Mouse (Mus musculus) hindbrain, embryonic 12.5 days (tissue): Measurements from ENCODE around the gene Galr3. TPM values are rescaled to one million over a fixed set of nuclear protein-coding genes. Genes with fewer than 3 reads are reported as not detected.
"Not testable (repeated sequence)": the region's sequence is repeated elsewhere in the genome, so short reads cannot be mapped to it uniquely, and the experiment has no call there.

Experiments used
- ATAC-seq: fragments of 200-750 bp; cut with Nextera tagmentation; 2 replicates; pipeline ENCODE4 v1.8.0; 2017; ENCODE audit warnings: moderate TSS enrichment; ENCODE audit not compliant: low FRiP score
- H3K27ac ChIP-seq: fragments of 300-500 bp; sonication (generic); 2 replicates; pipeline ENCODE4 v1.5.1; 2016; ENCODE audit warnings: mild to moderate bottlenecking
- H3K27me3 ChIP-seq: fragments of 300-500 bp; sonication (generic); 2 replicates; pipeline ENCODE4 v1.6.1; 2016; ENCODE audit warnings: mild to moderate bottlenecking
- H3K36me3 ChIP-seq: fragments of 300-500 bp; sonication (generic); 2 replicates; pipeline ENCODE4 v1.6.1; 2016; ENCODE audit warnings: mild to moderate bottlenecking
- H3K4me1 ChIP-seq: fragments of 300-500 bp; sonication (generic); 2 replicates; pipeline ENCODE4 v1.6.1; 2016
- H3K4me2 ChIP-seq: fragments of 300-500 bp; sonication (generic); replicated peaks from 2 replicates; pipeline ENCODE4 v1.6.1; 2016; ENCODE audit warnings: mild to moderate bottlenecking
- H3K4me3 ChIP-seq: fragments of 300-500 bp; sonication (generic); 2 replicates; pipeline ENCODE4 v1.5.1; 2016; ENCODE audit warnings: mild to moderate bottlenecking
- H3K9ac ChIP-seq: fragments of 300-500 bp; sonication (generic); 2 replicates; pipeline ENCODE4 v1.6.1; 2016; ENCODE audit warnings: mild to moderate bottlenecking, moderate library complexity
- H3K9me3 ChIP-seq: fragments of 300-500 bp; sonication (generic); replicated peaks from 2 replicates; pipeline ENCODE4 v1.6.1; 2016; ENCODE audit warnings: mild to moderate bottlenecking
- WGBS: fragments of 180-500 bp; shearing (Covaris S2); methylation state at CpG from one replicate; pipeline ENCODE4 v1.1.7; 2016; 5-methylcytosine and 5-hydroxymethylcytosine counted together
- polyA plus RNA-seq: library from polyadenylated mRNA; unstranded; fragments of >200 nt; fragmentation: Nextera tagmentation; extraction: Ambion mirVana; gene quantifications from 2 replicates; pipeline ENCODE4 v1.2.1, GENCODE M21; 2016

Gene Galr3
- polyA plus RNA-seq, 1 experiment from 2014 or later: not detected

DNA sequence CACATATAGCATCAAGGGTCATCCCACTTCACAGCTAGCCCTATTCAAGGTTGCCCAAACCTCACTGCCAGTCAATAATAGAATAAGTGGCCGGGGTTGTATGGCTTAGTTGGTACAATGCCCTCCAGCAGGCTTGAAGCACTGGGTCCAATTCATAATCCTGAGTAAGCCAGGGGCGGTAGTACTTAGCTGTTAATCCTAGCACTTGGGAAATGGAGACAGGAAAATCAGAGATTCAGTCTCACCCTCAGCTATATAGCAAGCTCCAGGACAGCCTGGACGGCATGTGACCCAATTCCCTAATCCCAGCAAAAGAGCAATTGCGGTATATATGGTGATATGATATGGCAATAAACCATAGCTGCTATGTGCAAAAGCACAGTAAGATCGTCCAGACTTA lies 34.6 kb upstream of the Galr3 start:
- H3K4me2 ChIP-seq: no peak overlapping the region
- no peak overlapping the region for H3K9ac ChIP-seq
- no peak overlapping the region for H3K27ac ChIP-seq
- H3K4me1 ChIP-seq: peaks cover 14% of the 10 kb centered on the region
- WGBS: 95% methylated on average over 5 of the region's 5 CpGs
- no peak overlapping the region for H3K4me3 ChIP-seq
- ATAC-seq: no peak
- no peaks in the 10 kb centered on the region for H3K27me3 ChIP-seq
- peaks cover 54% of the 10 kb centered on the region for H3K36me3 ChIP-seq
- no peaks in the 10 kb centered on the region for H3K9me3 ChIP-seq

DNA sequence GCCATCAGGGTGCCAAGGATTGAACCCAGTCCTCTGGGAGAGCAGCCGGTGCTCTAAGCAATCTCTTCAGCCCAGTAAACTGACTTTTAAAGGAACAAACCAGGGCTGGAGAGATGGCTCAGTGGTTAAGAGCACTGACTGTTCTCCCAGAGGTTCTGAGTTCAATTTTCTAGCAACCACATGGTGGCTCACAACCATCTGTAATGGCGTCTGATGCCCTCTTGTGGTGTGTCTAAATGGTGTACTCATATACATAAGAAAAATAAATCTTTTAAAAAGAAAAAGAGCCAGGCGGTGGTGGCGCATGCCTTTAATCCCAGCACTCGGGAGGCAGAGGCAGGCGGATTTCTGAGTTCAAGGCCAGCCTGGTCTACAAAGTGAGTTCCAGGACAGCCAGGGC lies 33.8 kb upstream of the Galr3 start:
- not testable (repeated sequence) for H3K9ac ChIP-seq, H3K27ac ChIP-seq, H3K9me3 ChIP-seq, H3K4me3 ChIP-seq, H3K4me2 ChIP-seq, H3K27me3 ChIP-seq, ATAC-seq
- 90% methylated on average over 6 of the region's 6 CpGs for WGBS
- H3K4me1 ChIP-seq: peaks cover 16% of the 10 kb centered on the region
- H3K36me3 ChIP-seq: peaks cover 46% of the 10 kb centered on the region

DNA sequence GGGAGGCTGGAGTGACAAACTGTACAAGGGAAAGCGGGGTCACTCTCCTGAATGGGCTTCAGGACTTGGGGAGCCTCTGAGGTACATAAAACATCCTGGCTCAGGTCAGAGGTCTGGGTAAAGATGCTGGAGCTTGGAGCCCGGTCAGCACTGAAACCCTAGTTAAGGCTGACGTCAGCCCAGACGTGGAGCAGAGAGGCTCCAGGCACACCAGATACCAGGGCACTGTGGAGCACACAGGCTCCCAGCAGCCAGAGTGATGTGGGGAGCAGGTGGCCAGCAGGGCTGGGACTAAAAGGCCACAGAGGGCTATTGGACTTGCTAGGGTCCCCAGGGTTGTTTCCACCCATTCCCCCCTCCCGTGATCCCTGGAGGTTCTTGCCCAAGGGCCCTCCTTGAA lies 32.0 kb upstream of the Galr3 start:
- Histone ChIP-seq H3K9ac (no peak overlapping the region), H3K4me1 (peaks cover 25% of the 10 kb centered on the region), H3K36me3 (peaks cover 27% of the 10 kb centered on the region), H3K27me3 (no peaks in the 10 kb centered on the region), H3K27ac (no peak overlapping the region), H3K9me3 (no peaks in the 10 kb centered on the region), H3K4me2 (no peak overlapping the region), H3K4me3 (no peak overlapping the region)
- 57% methylated on average over 5 of the region's 5 CpGs for WGBS
- ATAC-seq: no peak

DNA sequence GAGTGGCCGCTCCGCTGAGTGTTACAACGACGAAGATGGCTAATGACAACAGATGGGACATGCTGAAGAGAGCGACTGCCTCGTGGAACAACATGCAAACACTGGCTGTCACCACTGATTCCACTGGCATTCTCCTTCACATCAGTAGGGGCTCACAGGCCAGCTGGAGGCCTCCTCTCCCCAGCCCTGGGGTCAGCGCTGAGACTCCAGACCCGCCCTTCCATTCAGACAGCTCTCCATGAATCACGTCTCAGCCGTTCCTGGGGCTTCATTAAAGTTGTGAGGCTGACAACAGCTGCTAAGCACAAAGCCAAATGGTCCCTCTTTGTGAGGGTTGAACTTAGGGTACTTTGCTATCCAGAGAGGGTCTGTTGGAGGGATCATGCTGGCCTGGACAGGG lies 30.1 kb upstream of the Galr3 start:
- Histone ChIP-seq H3K4me2 (no peak overlapping the region), H3K27me3 (no peaks in the 10 kb centered on the region), H3K9me3 (no peaks in the 10 kb centered on the region), H3K4me1 (peaks cover 25% of the 10 kb centered on the region), H3K9ac (no peak overlapping the region), H3K36me3 (peaks cover 10% of the 10 kb centered on the region), H3K4me3 (no peak overlapping the region), H3K27ac (0 out of 2 replicates have a peak overlapping the region, but pooled peaks have one; percentile 17)
- no peak for ATAC-seq
- 33% methylated on average over 10 of the region's 10 CpGs for WGBS

DNA sequence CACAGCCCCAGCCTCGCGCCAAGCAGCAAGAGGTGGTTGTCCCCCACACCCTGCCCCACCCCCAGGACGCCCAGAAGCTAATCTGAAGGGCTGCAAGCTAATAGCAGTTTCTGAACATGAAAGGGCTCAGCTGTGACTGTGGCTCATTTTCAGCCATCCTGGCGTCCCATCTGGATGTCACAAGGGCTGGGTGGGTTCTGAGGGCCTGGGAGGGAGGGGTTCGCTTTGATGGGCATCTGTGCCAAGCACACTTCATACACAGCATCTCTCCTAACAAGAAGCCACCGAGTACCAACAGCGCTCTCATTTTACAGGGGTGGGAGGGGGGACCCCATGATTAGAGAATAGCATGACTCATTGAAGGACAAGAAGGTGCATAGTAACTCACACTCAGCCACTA lies 28.3 kb upstream of the Galr3 start:
- 0 out of 2 replicates have a peak overlapping the region, but pooled peaks have one; percentile 45 for H3K27ac ChIP-seq
- H3K4me3 ChIP-seq: no peak overlapping the region
- no peak overlapping the region for H3K4me2 ChIP-seq
- H3K9ac ChIP-seq: no peak overlapping the region
- ATAC-seq: peak; percentile 51
- no peaks in the 10 kb centered on the region for H3K27me3 ChIP-seq
- WGBS: 62% methylated on average over 7 of the region's 7 CpGs
- H3K4me1 ChIP-seq: peaks cover 29% of the 10 kb centered on the region
- 0 out of 2 replicates have a peak, but pooled peaks cover 1% of the 10 kb centered on the region for H3K36me3 ChIP-seq
- no peaks in the 10 kb centered on the region for H3K9me3 ChIP-seq

DNA sequence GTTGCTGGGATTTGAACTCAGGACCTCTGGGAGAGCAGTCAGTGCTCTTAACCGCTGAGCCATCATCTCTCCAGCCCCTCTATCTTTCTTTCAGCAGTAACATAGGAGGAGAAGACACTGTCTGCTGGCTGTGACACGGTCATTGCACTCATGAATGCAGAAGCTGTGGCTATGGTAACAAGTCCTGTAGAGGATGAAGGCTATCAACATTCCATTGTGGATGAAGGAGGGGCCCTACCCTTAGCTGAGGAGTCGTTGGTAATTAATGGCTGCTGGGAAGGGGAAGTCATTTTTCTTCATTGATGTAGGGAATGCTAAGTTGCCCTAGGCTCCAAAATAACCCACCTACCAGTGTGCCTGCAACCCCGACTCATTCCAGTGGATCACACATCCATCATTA lies 23.5 kb upstream of the Galr3 start:
- no peak overlapping the region for H3K4me3 ChIP-seq
- H3K4me2 ChIP-seq: no peak overlapping the region
- peaks cover 14% of the 10 kb centered on the region for H3K4me1 ChIP-seq
- H3K27ac ChIP-seq: no peak overlapping the region
- no peaks in the 10 kb centered on the region for H3K9me3 ChIP-seq
- no peaks in the 10 kb centered on the region; the same call in 1 of the 2 replicates for H3K27me3 ChIP-seq
- no peak for ATAC-seq
- no peak overlapping the region for H3K9ac ChIP-seq
- 42% methylated on average over 4 of the region's 4 CpGs for WGBS
- no peaks in the 10 kb centered on the region for H3K36me3 ChIP-seq

DNA sequence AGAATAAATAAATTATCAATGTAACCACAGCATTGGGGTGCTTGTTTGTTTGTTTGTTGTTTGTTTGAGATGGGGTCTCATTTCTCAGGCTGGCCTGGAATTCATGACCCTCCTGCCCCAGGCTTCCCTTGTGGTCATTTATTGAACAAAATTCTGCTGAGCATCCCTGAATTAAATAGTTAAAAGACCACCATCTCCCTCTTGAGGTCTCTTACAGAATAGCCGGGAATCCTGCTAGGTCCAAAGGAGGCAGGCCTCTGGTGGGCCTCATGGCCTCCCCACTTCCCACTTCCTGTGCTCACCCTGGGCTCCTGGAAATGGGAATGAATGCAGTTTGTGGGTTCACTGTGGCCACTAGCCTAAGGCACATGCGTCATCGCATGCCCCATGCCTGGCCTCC lies 22.8 kb upstream of the Galr3 start:
- no peak overlapping the region for H3K4me2 ChIP-seq
- H3K36me3 ChIP-seq: no peaks in the 10 kb centered on the region
- WGBS: 59% methylated on average over 3 of the region's 3 CpGs
- peaks cover 7% of the 10 kb centered on the region for H3K4me1 ChIP-seq
- peaks cover 2% of the 10 kb centered on the region; the same call in 1 of the 2 replicates for H3K27me3 ChIP-seq
- H3K9me3 ChIP-seq: no peaks in the 10 kb centered on the region
- no peak overlapping the region for H3K9ac ChIP-seq
- H3K27ac ChIP-seq: no peak overlapping the region
- no peak overlapping the region for H3K4me3 ChIP-seq
- ATAC-seq: no peak

DNA sequence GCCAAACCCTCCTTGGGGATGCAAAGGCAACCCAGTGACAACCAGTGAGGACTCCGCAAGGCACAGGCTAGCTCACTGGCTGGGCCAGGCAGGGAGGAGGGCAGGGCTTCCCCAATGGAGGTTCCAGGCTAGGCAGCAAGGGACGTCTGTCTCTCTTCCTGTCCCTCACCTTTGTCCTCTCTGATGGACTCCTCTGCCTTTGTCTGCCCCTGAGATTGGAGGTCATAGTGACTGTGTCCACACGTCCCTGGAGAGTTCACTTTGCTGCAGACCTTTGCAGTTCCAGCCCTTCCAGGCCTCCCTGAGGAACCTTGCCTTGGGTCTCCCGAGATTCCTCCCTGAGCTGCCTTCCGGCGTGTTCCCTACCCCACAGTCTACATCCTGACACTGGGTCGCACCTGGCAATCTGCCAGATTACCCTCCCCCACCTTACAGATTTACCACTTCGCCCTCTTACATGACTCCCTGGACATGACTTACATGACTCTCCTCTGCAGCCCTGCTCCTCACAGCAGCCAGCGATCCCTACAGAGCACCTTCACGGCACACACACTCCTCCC lies 18.9 kb upstream of the Galr3 start:
- peaks cover 8% of the 10 kb centered on the region for H3K27me3 ChIP-seq
- no peak overlapping the region for H3K4me2 ChIP-seq
- WGBS: 69% methylated on average over 10 of the region's 10 CpGs
- no peaks in the 10 kb centered on the region for H3K36me3 ChIP-seq
- H3K4me3 ChIP-seq: no peak overlapping the region
- no peak overlapping the region for H3K27ac ChIP-seq
- ATAC-seq: no peak
- H3K9ac ChIP-seq: no peak overlapping the region
- H3K9me3 ChIP-seq: no peaks in the 10 kb centered on the region
- peaks cover 24% of the 10 kb centered on the region for H3K4me1 ChIP-seq

DNA sequence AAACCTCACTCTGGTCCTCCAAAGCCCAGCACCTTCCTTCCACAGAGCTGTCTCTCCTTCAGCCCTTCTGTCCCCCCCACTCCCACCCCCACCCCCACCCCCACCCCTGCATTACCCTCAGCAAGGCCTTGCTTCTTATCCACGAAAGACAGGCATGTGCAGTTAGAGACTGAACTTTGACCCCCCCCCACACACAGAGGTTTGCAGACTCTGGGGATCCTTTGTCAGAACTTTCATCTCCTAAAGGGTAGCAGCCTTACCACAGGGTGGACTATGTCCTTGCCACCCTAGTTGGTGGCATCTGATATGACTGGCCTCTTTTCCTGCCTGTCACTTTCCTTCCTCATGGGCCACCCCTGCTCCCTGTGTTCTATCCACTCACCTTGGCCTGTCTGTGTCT lies 18.3 kb upstream of the Galr3 start:
- Histone ChIP-seq H3K4me3 (no peak overlapping the region), H3K4me2 (no peak overlapping the region), H3K4me1 (peaks cover 22% of the 10 kb centered on the region), H3K27ac (no peak overlapping the region), H3K36me3 (no peaks in the 10 kb centered on the region), H3K27me3 (peaks cover 8% of the 10 kb centered on the region), H3K9me3 (no peaks in the 10 kb centered on the region), H3K9ac (no peak overlapping the region)
- ATAC-seq: no peak
- WGBS: 67% methylated on average over 1 of the region's 1 CpGs

DNA sequence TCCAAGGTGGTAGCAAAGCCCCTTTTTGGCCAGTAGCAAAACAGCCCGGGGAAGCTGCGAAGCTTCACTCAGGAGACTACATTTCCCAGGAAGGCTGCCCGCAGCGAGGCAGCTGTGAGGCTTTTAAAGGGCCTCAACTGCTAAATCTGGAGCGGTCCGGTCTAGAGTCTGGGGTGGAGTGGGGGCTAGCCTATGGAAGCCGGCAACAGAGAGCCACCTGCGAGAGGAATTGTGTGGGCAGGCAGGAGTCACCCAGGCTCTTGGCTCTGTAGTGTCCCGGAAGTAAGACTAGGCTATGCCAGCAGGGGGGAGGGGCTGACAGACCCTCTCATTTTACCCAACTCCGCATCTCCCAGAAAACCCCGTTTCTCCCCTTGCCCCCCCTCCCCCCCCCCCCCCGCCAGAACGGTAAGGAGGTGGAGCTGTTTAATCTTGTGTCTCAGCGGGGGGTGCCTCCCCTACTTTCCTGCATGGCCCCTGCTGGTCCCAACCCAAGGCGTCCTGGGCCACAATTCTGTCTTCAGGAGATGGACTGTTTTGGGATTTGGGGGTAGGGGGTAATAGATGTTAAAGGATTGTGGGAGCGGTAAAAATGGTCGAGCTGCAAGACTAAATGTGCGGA lies 15.9 kb upstream of the Galr3 start:
- H3K27me3 ChIP-seq: peaks cover 8% of the 10 kb centered on the region
- no peak for ATAC-seq
- 10% methylated on average over 16 of the region's 18 CpGs for WGBS
- no peak overlapping the region for H3K27ac ChIP-seq
- no peaks in the 10 kb centered on the region for H3K36me3 ChIP-seq
- peak overlapping the region; percentile 28 for H3K9ac ChIP-seq
- peak overlapping the region; percentile 43 for H3K4me2 ChIP-seq
- no peaks in the 10 kb centered on the region for H3K9me3 ChIP-seq
- peaks cover 34% of the 10 kb centered on the region for H3K4me1 ChIP-seq
- peak overlapping the region; percentile 10 for H3K4me3 ChIP-seq

DNA sequence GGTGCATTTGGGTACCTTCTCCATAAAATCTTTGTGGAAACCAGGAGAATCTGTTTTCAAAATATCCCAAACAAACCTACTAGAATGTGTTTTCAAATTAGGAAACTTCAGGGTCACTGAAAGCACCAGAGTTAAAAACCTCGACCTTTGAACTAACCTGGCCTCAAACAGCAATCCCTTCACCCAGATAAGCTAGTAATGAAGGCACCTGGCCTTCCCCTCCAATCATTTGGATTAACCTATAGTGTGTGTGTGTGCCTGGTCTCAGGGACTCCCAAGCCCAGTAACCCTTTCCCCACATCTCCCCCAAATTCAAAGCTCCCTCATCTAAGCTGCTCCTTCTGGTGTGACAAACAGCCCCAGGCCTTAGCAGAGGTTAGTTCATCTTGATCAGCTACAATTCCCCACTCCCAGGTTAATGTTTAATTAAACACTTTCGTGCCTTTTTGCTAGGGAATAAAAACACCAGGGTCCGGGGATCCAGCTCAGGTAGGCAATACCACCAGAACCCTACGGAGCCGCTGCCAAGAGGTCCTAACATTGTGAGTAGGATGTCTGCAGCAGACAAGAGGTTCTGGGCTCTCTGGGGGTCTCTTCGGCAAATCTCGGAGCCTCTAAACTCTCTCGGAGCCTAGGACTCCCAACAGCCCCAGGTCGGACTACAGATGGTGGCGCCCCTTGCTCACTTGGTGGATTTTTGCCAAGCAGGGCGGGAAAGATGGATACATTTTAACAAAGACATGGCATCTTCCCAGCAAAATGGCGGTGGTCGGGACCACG lies 15.0 kb upstream of the Galr3 start:
- H3K4me2 ChIP-seq: peak overlapping the region; percentile 99
- no peaks in the 10 kb centered on the region for H3K36me3 ChIP-seq
- 45% methylated on average over 14 of the region's 14 CpGs for WGBS
- no peak overlapping the region for H3K9ac ChIP-seq
- no peak for ATAC-seq
- peaks cover 42% of the 10 kb centered on the region for H3K4me1 ChIP-seq
- peaks cover 8% of the 10 kb centered on the region for H3K27me3 ChIP-seq
- no peaks in the 10 kb centered on the region for H3K9me3 ChIP-seq
- peak overlapping the region; percentile 71 for H3K4me3 ChIP-seq
- no peak overlapping the region for H3K27ac ChIP-seq

DNA sequence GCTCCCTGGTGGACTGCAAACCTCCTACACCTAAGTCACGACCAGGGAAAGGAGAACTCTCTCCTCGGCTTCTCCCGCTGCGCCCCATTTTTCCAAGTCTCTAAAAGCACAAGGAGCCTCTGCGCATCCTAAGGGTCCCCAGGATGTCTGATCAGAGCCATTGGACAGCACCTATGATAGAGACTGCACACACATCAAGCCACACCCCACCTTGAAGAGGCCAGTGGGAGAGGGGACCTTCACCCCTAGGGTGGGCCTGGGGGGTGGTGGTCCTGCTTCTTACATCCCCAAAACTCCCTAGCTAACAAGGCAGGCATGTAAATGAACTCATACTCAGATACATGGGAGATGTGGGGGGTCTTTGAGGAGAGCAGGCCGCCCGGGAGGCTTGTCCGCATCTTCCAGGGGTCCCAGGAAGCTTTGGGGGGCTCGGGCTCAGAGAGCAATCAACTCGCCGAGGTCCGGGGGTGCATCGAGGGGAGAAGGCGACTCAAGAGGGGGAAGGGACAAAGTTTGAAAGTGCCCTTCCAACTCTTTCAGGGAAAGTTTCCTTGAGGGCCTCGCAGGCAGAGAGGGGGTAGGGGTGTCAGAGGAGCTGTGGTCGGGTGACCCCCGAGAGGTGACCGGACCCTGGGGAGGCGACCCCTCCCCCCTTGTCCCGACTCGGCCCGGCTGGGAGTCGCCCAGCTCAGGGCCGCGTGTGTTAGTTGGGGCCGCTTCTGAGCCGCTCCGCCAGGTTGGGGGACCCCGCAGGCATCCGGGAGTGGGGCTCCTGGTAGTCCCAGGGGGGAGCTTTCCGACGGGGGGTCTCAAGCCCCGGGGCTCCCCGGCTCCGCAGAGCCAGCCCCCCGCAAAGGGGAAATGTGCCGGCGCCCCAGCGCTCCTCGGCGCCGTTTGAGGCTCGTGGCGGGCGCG lies 14.1 kb upstream of the Galr3 start:
- 7% methylated on average over 45 of the region's 46 CpGs for WGBS
- H3K36me3 ChIP-seq: no peaks in the 10 kb centered on the region
- H3K4me3 ChIP-seq: peak overlapping the region; percentile 71
- H3K9ac ChIP-seq: peak overlapping the region; percentile 99
- H3K9me3 ChIP-seq: no peaks in the 10 kb centered on the region
- H3K27me3 ChIP-seq: peaks cover 8% of the 10 kb centered on the region
- peaks cover 49% of the 10 kb centered on the region for H3K4me1 ChIP-seq
- 0 out of 2 replicates have a peak, but pooled peaks have one; percentile 30 for ATAC-seq
- peak overlapping the region; percentile 99 for H3K4me2 ChIP-seq
- peak overlapping the region; percentile 98 for H3K27ac ChIP-seq
